Mouse (Mus musculus) ES-Bruce4 (cell line): ENCODE results near the gene Traf5. TPM values are rescaled to one million over a fixed set of nuclear protein-coding genes. Genes with fewer than 3 reads are reported as not detected.

Experiments used
- H3K27ac ChIP-seq: 2 replicates; pipeline ENCODE4 v1.5.1; 2012; ENCODE audit warnings: low read length, inconsistent platforms; ENCODE audit not compliant: insufficient read depth
- H3K27me3 ChIP-seq: 2 replicates; pipeline ENCODE4 v1.6.1; 2012; ENCODE audit warnings: mild to moderate bottlenecking, low read length, inconsistent platforms; ENCODE audit not compliant: control insufficient read depth, poor library complexity, insufficient read depth, severe bottlenecking
- H3K36me3 ChIP-seq: 2 replicates; pipeline ENCODE4 v1.6.1; 2012; ENCODE audit warnings: inconsistent platforms, mild to moderate bottlenecking, low read length, moderate library complexity; ENCODE audit not compliant: control insufficient read depth, poor library complexity, insufficient read depth, severe bottlenecking
- H3K4me1 ChIP-seq: one replicate; pipeline ENCODE4 v1.8.1; 2011; ENCODE audit warnings: low read length; ENCODE audit not compliant: control insufficient read depth, insufficient read depth
- H3K4me3 ChIP-seq: 2 replicates; pipeline ENCODE4 v1.5.1; 2011; ENCODE audit warnings: low read depth, mild to moderate bottlenecking, low read length
- H3K9ac ChIP-seq: 2 replicates; pipeline ENCODE4 v1.6.1; 2012; ENCODE audit warnings: low read depth, mild to moderate bottlenecking, inconsistent platforms; ENCODE audit not compliant: poor library complexity, severe bottlenecking
- H3K9me3 ChIP-seq: replicated peaks from 2 replicates; pipeline ENCODE4 v1.6.1; 2012; ENCODE audit warnings: mild to moderate bottlenecking, low read length, inconsistent platforms; ENCODE audit not compliant: control insufficient read depth, poor library complexity, insufficient read depth, severe bottlenecking
- CTCF ChIP-seq: IDR thresholded peaks from one replicate; pipeline ENCODE4 v1.8.1; 2011; ENCODE audit warnings: low read depth, low read length
- EP300 ChIP-seq: IDR thresholded peaks from 2 replicates; pipeline ENCODE4 v1.6.1; 2011; ENCODE audit warnings: low read depth, low read length; ENCODE audit not compliant: insufficient read depth
- POLR2A ChIP-seq: IDR thresholded peaks from one replicate; pipeline ENCODE4 v1.8.1; 2011; ENCODE audit warnings: low read length; ENCODE audit not compliant: insufficient read depth
- polyA plus RNA-seq: library from polyadenylated mRNA; stranded (reverse); fragments of >200 nt; gene quantifications from 2 replicates; pipeline ENCODE4 v1.2.4, GENCODE M21; 2011; ENCODE audit warnings: low read depth; ENCODE audit not compliant: missing spikeins, insufficient read depth, insufficient read length

Traf5 gene
- polyA plus RNA-seq, 1 experiment, result 0.81 TPM

- Histone ChIP-seq H3K27me3 (no peaks in the 10 kb centered on the region), H3K4me1 (no peaks in the 10 kb centered on the region), H3K36me3 (no peaks in the 10 kb centered on the region), H3K27ac (no peak overlapping the region), H3K4me3 (no peak overlapping the region), H3K9me3 (no peaks in the 10 kb centered on the region), H3K9ac (no peak overlapping the region)
- TF ChIP-seq EP300 (no peak), POLR2A (no peak), CTCF (peak; percentile 88)
These were observed 15.0 kb upstream of the Traf5 start for GRCm38 (mm10) chr1:192107352-192107751.

- no peak overlapping the region for H3K4me3 ChIP-seq
- H3K9ac ChIP-seq, result no peak overlapping the region
- no peaks in the 10 kb centered on the region for H3K36me3 ChIP-seq
- no peaks in the 10 kb centered on the region for H3K27me3 ChIP-seq
- H3K4me1 ChIP-seq, result peaks cover 3% of the 10 kb centered on the region
- no peak overlapping the region for H3K27ac ChIP-seq
- no peaks in the 10 kb centered on the region for H3K9me3 ChIP-seq
- no peak for TF ChIP-seq CTCF
- no peak for TF ChIP-seq POLR2A
- TF ChIP-seq EP300, result no peak
These were observed 13.6 kb upstream of the Traf5 start for GRCm38 (mm10) chr1:192105902-192106389.

GRCm38 (mm10) chr1:192104021-192104420 is 11.7 kb upstream of the Traf5 start:
- no peak overlapping the region for H3K27ac ChIP-seq
- H3K27me3 ChIP-seq, result no peaks in the 10 kb centered on the region
- H3K9me3 ChIP-seq, result no peaks in the 10 kb centered on the region
- no peak overlapping the region for H3K4me3 ChIP-seq
- H3K36me3 ChIP-seq, result no peaks in the 10 kb centered on the region
- no peak overlapping the region for H3K9ac ChIP-seq
- TF ChIP-seq POLR2A (no peak), CTCF (no peak), EP300 (no peak)
- H3K4me1 ChIP-seq, result peaks cover 5% of the 10 kb centered on the region

GRCm38 (mm10) chr1:192103176-192103575 is 10.8 kb upstream of the Traf5 start:
- Histone ChIP-seq H3K9me3 (no peaks in the 10 kb centered on the region), H3K36me3 (no peaks in the 10 kb centered on the region), H3K27me3 (no peaks in the 10 kb centered on the region), H3K27ac (no peak overlapping the region), H3K4me3 (no peak overlapping the region), H3K9ac (no peak overlapping the region), H3K4me1 (peaks cover 5% of the 10 kb centered on the region)
- TF ChIP-seq POLR2A, result no peak
- TF ChIP-seq CTCF, result no peak
- no peak for TF ChIP-seq EP300

GRCm38 (mm10) chr1:192101359-192101758 is 9.0 kb upstream of the Traf5 start:
- H3K9ac ChIP-seq, result no peak overlapping the region
- H3K36me3 ChIP-seq, result no peaks in the 10 kb centered on the region
- H3K4me1 ChIP-seq, result peaks cover 5% of the 10 kb centered on the region
- no peaks in the 10 kb centered on the region for H3K9me3 ChIP-seq
- TF ChIP-seq CTCF (no peak), EP300 (no peak), POLR2A (no peak)
- H3K4me3 ChIP-seq, result no peak overlapping the region
- H3K27me3 ChIP-seq, result no peaks in the 10 kb centered on the region
- no peak overlapping the region for H3K27ac ChIP-seq

GRCm38 (mm10) chr1:192100742-192101141 is 8.4 kb upstream of the Traf5 start:
- Histone ChIP-seq H3K27ac (no peak overlapping the region), H3K27me3 (no peaks in the 10 kb centered on the region), H3K36me3 (no peaks in the 10 kb centered on the region), H3K4me3 (peak overlapping the region; percentile 39), H3K9ac (no peak overlapping the region), H3K9me3 (no peaks in the 10 kb centered on the region), H3K4me1 (peaks cover 5% of the 10 kb centered on the region)
- no peak for TF ChIP-seq EP300
- TF ChIP-seq CTCF, result no peak
- no peak for TF ChIP-seq POLR2A
